Mouse (Mus musculus) cerebellum, adult 2 months (tissue): ENCODE measurements around the gene Itpr1.

Experiments used
- CTCF ChIP-seq: fragments of 200-500 bp; IDR thresholded peaks from 2 replicates; pipeline ENCODE4 v1.5.1; 2011; ENCODE audit warnings: low read depth, mild to moderate bottlenecking, control low read depth, low read length, moderate library complexity, borderline replicate concordance; ENCODE audit not compliant: insufficient read depth
- POLR2A ChIP-seq: fragments of 200-500 bp; IDR thresholded peaks from 2 replicates; pipeline ENCODE4 v1.6.1; 2011; ENCODE audit warnings: low read length, control low read depth, borderline replicate concordance; ENCODE audit not compliant: insufficient read depth

- TF ChIP-seq POLR2A (no peak), CTCF (no peak)
Observed at GRCm38 (mm10) chr6:108316951-108317350, 104.1 kb downstream of the Itpr1 start.
